Comparison of ENCODE assay signal across 10 mouse cellular contexts in genomic region chr15:28663847-28664602, GRCm38 (mm10).
DNase-seq lines count a peak whose midpoint lies in the region; ATAC-seq and TF ChIP-seq lines count a peak whose summit lies in the region.
"Had no signal": no experiment of that assay in that cellular context is flagged by ENCODE, and none has a peak within 500 bp of the region (broad histone marks: within the 10 kb centered on the region; RNA-seq: fewer than 3 reads in every experiment).

No protein-coding gene starts in this region.

- H3K9ac ChIP-seq in liver, postnatal 0 days (replicated peaks) = no peak overlapping the region
- no peak overlapping the region for H3K9ac ChIP-seq in forebrain, embryonic 16.5 days (replicated peaks; ENCODE audit: low read depth, low read length)
- no peak overlapping the region for H3K9ac ChIP-seq in kidney, embryonic 14.5 days (ENCODE audit: low read depth, low read length)
- H3K9ac ChIP-seq: limb, embryonic 13.5 days had no signal

- no peak overlapping the region for H3K27ac ChIP-seq in liver, postnatal 0 days (ENCODE audit: low read depth)
- H3K27ac ChIP-seq in forebrain, embryonic 16.5 days (ENCODE audit: low read length) = no peak overlapping the region
- H3K27ac ChIP-seq in kidney, embryonic 14.5 days (ENCODE audit: low read depth, low read length) = no peak overlapping the region
- H3K27ac ChIP-seq: limb, embryonic 13.5 days had no signal

- DNase-seq in frontal cortex, postnatal 14 days (ENCODE audit: low spot score in 2 of 2) = no peak
- DNase-seq in liver, postnatal 0 days = no peak
- no peak for DNase-seq in liver
- DNase-seq in right cerebral cortex, postnatal 10 days (ENCODE audit: low spot score in 2 of 2) = peak; percentile 27 to 29
- no peak for DNase-seq in lung, postnatal 36 days
- DNase-seq: thymus, postnatal 14 days had no signal

- H3K36me3 ChIP-seq in liver, postnatal 0 days (replicated peaks; ENCODE audit: insufficient read depth, low read length) = no peaks in the 10 kb centered on the region
- no peaks in the 10 kb centered on the region for H3K36me3 ChIP-seq in forebrain, embryonic 16.5 days (ENCODE audit: control insufficient read depth, insufficient read depth)
- H3K36me3 ChIP-seq in kidney, embryonic 14.5 days (ENCODE audit: control insufficient read depth, insufficient read depth, low read length) = no peaks in the 10 kb centered on the region
- H3K36me3 ChIP-seq: limb, embryonic 13.5 days had no signal

- peak; percentile 96 for ATAC-seq in frontal cortex, adult (ENCODE audit: low TSS enrichment)
- ATAC-seq in liver, postnatal 0 days = no peak
- ATAC-seq in forebrain, embryonic 16.5 days = peak; percentile 78
- no peak for ATAC-seq in kidney, embryonic 14.5 days (ENCODE audit: low FRiP score, low TSS enrichment)

- H3K4me3 ChIP-seq in liver, postnatal 0 days (ENCODE audit: low read depth, low read length) = no peak overlapping the region
- H3K4me3 ChIP-seq in forebrain, embryonic 16.5 days (replicated peaks; ENCODE audit: low read length) = no peak overlapping the region
- H3K4me3 ChIP-seq in kidney, embryonic 14.5 days (ENCODE audit: low read length) = no peak overlapping the region
- H3K4me3 ChIP-seq: limb, embryonic 13.5 days had no signal

- no peak overlapping the region for H3K4me2 ChIP-seq in liver, postnatal 0 days (ENCODE audit: low read depth, low read length)
- no peak overlapping the region for H3K4me2 ChIP-seq in forebrain, embryonic 16.5 days (ENCODE audit: low read length)
- no peak overlapping the region for H3K4me2 ChIP-seq in kidney, embryonic 14.5 days (replicated peaks; ENCODE audit: low read depth, low read length)
- H3K4me2 ChIP-seq: limb, embryonic 13.5 days had no signal

- 70% methylated on average over 6 of the region's 6 CpGs for WGBS in liver, postnatal 0 days (ENCODE audit: insufficient replicate concordance)
- 79% methylated on average over 6 of the region's 6 CpGs for WGBS in forebrain, embryonic 16.5 days
- WGBS in kidney, embryonic 14.5 days = 87% methylated on average over 6 of the region's 6 CpGs

- TF ChIP-seq CTCF in liver, postnatal 0 days (IDR thresholded peaks at IDR 0.05; ENCODE audit: low read depth) = 0 out of 2 replicates have a peak, but pooled peaks have one; percentile 18

- TF ChIP-seq EP300 in liver, postnatal 0 days (IDR thresholded peaks at IDR 0.05; ENCODE audit: low read depth) = no peak

- no peaks in the 10 kb centered on the region for H3K4me1 ChIP-seq in liver, postnatal 0 days (ENCODE audit: insufficient read depth)
- no peaks in the 10 kb centered on the region for H3K4me1 ChIP-seq in forebrain, embryonic 16.5 days (replicated peaks; ENCODE audit: control insufficient read depth, insufficient read depth, low read length)
- H3K4me1 ChIP-seq in kidney, embryonic 14.5 days (ENCODE audit: control insufficient read depth, insufficient read depth, low read length) = no peaks in the 10 kb centered on the region
- H3K4me1 ChIP-seq: limb, embryonic 13.5 days had no signal

- H3K27me3 ChIP-seq in liver, postnatal 0 days (ENCODE audit: insufficient read depth, low read length) = no peaks in the 10 kb centered on the region
- H3K27me3 ChIP-seq in forebrain, embryonic 16.5 days (replicated peaks; ENCODE audit: control insufficient read depth, insufficient read depth, low read length) = no peaks in the 10 kb centered on the region
- no peaks in the 10 kb centered on the region for H3K27me3 ChIP-seq in kidney, embryonic 14.5 days (ENCODE audit: control insufficient read depth, insufficient read depth, low read length)
- H3K27me3 ChIP-seq: limb, embryonic 13.5 days had no signal

- no peaks in the 10 kb centered on the region for H3K9me3 ChIP-seq in liver, postnatal 0 days (ENCODE audit: low read length)
- H3K9me3 ChIP-seq in forebrain, embryonic 16.5 days (ENCODE audit: control insufficient read depth, low read length) = no peaks in the 10 kb centered on the region
- no peaks in the 10 kb centered on the region for H3K9me3 ChIP-seq in kidney, embryonic 14.5 days (ENCODE audit: control insufficient read depth, low read length)
- H3K9me3 ChIP-seq: limb, embryonic 13.5 days had no signal

Comparison
In these comparisons a context has a peak if more than half of its experiments do, and no peak if none do; other contexts are left out.
1. ATAC-seq: peak in frontal cortex, adult (single experiment) and forebrain, embryonic 16.5 days (single experiment); none in liver, postnatal 0 days (single experiment) and kidney, embryonic 14.5 days (single experiment).
2. DNase-seq: peak in right cerebral cortex, postnatal 10 days (2 of 2); none in frontal cortex, postnatal 14 days (0 of 2), liver, postnatal 0 days (single experiment), liver (single experiment) and lung, postnatal 36 days (single experiment).